Mouse (Mus musculus): Measurements from ENCODE around the gene Tmem87a.

Tmem87a gene

DNA sequence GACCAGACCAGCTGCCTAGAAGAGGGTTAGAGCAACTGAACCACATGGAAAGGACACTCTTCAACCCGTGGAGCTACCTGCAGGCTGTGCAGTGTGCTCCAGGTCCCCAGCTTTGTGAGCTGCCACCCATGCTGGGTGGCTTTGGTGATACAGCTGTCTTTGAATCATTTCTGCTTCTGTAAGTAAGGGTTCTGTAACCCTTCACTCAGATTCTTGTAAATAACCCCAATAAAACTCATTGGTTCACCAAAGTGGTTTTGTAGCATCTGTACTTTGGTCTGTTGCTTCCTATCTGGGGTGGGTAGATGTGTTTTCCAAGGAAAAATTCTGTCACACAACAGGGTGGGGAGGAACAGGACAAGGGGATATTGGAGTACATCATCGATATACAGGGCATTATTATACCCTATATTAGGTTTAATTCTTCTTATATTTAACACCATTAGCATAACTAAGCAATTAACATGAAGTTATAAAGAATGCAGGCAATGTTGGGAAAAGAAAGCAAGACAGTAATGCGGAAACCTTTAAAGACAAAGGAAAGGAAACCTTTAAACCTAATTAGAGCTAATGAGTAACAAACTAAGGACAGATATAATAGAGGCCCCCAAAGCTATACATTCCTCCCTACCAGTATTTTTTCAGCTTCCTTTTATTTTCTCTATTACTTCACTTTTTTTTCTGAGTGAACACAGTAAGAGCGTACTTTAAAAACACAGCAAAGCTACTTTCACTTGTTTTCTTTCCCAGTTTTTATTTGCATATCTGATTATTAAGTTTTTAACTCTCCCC, 36.3 kb downstream of the Tmem87a start:
- in situ Hi-C loops (cut with MboI, MseI), result no loop called here

- in situ Hi-C loops (cut with MboI, MseI), result no loop called here
Observed at GRCm38 (mm10) chr2:120366501-120366900, 37.4 kb downstream of the Tmem87a start.

DNA sequence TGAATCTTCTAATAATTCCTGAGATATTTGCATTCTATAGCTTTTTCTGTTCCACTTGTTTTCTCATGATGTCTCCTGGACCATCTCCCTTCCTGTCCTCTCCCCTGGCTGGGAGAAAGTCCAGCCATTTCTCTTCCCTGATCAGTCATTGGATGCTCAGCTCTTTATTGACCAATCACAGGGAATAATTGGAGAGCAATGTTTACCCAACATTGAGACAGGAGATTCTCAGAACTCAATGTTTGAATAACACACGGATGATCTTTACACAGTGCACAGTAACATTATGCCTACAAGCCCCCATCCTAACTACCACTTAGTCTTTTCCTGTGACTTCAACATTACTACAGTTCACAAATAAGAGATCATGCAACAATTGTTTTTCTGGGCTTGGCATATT, 43.5 kb downstream of the Tmem87a start:
- in situ Hi-C loops (cut with MboI, MseI), result no loop called here

DNA sequence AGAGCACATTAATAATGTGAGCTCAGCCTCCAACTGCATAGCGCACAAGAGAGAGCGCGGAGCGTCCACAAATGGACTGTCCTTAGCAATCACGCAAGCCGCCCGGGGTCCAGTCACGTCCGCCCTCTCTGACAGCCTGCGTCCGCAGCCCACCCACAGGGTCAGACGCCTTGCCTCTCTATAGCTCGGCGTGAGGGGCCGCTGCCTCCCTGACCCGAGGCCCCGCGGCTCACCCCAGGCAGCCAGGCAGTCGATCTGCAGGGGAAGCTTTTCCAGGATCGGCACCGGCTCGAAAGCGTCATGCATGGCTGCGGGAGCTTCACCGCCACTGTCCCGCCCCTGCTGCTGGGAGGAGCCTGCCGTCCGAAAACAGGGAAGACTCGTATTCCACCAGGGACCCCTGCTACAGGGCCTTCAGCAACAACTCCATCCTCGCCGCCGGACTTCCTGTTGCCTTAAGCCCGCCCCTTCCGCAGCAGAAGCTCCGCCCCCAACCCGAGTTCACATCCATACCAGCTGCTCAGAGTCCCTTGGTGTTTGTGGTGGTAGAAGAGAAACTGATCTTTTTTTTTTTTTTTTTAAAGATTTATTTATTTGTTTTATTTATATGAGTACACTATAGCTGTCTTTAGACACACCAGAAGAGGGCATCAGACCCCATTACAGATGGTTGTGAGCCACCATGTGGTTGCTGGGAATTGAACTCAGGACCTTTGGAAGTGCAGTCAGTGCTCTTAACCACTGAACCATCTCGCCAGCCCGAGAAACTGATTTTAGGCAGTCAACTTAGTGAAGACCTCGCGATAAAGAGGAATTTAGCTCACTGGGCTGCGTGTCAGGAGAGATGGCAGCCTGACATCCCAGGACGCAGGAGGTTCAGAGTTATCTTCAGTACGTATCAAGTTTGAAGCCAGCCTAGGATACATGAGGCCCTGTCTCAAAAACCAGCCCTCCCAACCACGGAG, 50.9 kb downstream of the Tmem87a start, which contains the start of gene Vps39:
Gene Vps39, minus strand, starts transcription at position 456 of the 965 bp plus-strand sequence.
- in situ Hi-C loops (cut with MboI, MseI), result no loop called here

- in situ Hi-C loops (cut with MboI, MseI), result no loop called here
Observed at GRCm38 (mm10) chr2:120351321-120351720, 52.6 kb downstream of the Tmem87a start.

DNA sequence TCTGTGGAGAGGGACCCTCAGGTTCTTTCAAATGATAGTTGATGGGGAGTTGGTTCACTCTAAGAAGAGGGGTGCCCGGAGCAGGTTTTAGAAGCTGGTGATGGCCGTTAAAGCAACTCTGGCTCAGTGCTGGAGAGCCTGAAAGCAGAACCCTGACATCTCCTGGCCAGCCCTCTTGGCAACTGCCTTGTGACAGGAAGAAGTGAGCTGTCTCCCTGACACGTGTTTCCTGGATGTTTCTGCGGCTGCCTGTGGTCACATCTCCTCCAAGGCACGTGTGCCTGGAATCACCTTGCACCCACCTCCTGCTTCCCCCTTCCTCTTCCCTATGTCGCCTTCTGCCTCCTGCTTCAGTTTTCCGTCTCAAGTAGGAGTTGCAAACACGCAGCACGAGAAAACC, 55.8 kb downstream of the Tmem87a start:
- in situ Hi-C loops (cut with MboI, MseI), result loop anchor here (25.0 kb wide), 1 partner anchor 1636 kb away; the partner anchor contains the start of gene Ankrd63

GRCm38 (mm10) chr2:120341741-120342140, 62.2 kb downstream of the Tmem87a start:
- in situ Hi-C loops (cut with MboI, MseI), result loop anchor here (25.0 kb wide), 1 partner anchor 1629 kb away; the partner anchor contains the start of gene Ankrd63

- in situ Hi-C loops (cut with MboI, MseI), result loop anchor here (25.0 kb wide), 1 partner anchor 1626 kb away; the partner anchor contains the start of gene Ankrd63
Observed at GRCm38 (mm10) chr2:120337886-120338285, 66.0 kb downstream of the Tmem87a start.

DNA sequence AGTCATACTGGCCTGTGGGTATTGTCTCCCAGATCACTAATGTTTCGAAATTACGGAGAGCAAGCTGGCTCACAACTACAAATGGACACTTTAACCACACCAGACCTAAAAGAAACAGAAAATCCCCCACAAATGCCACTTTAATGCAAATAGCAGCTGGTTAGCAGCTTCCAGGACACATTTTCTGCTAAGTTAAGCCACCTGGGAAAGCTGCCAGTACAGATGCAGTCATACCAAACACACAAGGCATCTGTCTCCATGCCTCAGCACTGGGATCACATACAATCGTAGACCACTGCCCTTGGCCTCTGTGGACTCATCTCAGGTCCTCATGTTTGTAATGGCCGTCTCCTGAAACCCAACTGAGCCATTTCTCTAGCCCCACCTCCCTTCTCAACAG, 72.3 kb downstream of the Tmem87a start:
- in situ Hi-C loops (cut with MboI, MseI), result loop anchor here (25.0 kb wide), 1 partner anchor 1619 kb away; the partner anchor contains the start of gene Ankrd63

DNA sequence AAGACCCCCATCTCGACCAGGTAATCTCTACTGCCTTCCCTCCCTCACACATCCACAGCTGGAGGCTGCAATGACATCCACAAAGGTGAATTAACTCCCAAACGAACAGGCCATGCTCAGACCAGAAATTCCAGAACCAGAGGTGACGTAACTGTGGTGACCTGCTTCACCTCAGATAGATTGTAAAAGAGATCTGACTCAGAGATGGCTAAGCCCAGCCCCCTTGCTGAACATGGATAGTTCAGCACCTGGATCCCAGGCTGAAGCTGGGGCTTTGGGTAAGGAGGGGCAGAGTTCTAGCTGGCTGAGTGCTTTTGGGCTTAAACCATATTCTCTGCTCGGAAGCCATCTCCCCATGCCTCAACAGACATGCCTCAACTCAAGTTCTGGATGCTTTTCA, 88.8 kb downstream of the Tmem87a start:
- in situ Hi-C loops (cut with MboI, MseI), result no loop called here

DNA sequence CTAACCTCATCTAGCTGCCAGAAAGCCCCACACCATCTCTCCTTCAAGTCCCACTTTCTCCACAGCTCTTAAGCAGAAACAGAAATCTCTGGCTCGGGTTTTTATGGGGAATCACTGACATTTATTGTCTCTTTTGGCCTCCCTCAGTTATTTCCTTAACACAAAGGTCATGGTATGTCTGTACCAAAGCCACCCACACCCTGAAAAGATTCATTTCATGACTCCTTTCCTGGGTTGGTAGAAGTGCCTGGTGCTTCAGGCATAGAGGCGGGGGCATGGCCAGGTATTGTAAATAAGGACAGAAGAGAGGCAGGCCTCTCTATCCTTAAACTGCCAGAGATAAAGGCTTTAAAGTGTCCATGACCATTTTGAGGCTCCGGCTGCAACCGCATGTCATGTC, 89.4 kb downstream of the Tmem87a start:
- in situ Hi-C loops (cut with MboI, MseI), result no loop called here

GRCm38 (mm10) chr2:120313976-120314375, 89.9 kb downstream of the Tmem87a start, which contains the start of gene Pla2g4f:
Gene Pla2g4f (minus strand): TSS chr2:120314165.
- in situ Hi-C loops (cut with MboI, MseI), result no loop called here

- in situ Hi-C loops (cut with MboI, MseI), result no loop called here
Observed at GRCm38 (mm10) chr2:120312276-120312825, 91.6 kb downstream of the Tmem87a start.
